In the genomic region with DNA sequence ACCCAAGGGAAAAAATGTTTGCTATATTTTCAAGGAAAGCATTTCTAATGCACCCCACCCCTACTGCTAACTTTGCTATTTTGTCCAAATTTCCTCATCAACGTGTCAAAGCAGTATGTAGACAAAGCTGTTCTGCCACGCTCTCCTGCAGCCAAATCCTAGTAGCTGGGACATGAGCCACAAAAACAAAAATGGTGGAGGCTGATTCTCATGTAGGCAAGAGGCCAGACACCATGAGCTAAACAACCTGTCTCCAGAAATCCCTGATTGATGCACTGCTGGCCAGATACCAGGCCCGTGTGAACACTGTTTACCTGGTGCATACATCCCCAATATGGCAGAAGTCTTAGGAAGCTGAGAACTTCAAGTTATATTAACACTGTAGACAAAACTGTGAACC, we compare ENCODE assay signal across 21 mouse cellular contexts.
DNase-seq lines count a peak whose midpoint lies in the region; ATAC-seq and TF ChIP-seq lines count a peak whose summit lies in the region.
"Had no signal": no experiment of that assay in that cellular context is flagged by ENCODE, and none has a peak within 500 bp of the region (broad histone marks: within the 10 kb centered on the region; RNA-seq: fewer than 3 reads in every experiment).

No protein-coding gene starts in this region.

- 69% methylated on average over 3 of the region's 3 CpGs for WGBS in hindbrain, postnatal 0 days
- 74% methylated on average over 3 of the region's 3 CpGs for WGBS in hindbrain, embryonic 16.5 days
- 43% methylated on average over 3 of the region's 3 CpGs for WGBS in forebrain, embryonic 16.5 days

- peak; percentile 3 for DNase-seq in hindbrain, postnatal 0 days (ENCODE audit: low spot score)
- peak; percentile 15 for DNase-seq in lung, postnatal 10 days
- no peak for DNase-seq in lung, postnatal 4 days
- DNase-seq in layer of hippocampus, postnatal 36 days: peak; percentile 1 to 13
- DNase-seq in embryo, embryonic 10 days (ENCODE audit: low spot score): no peak
- DNase-seq in frontal cortex, postnatal 10 days (ENCODE audit: low spot score in 2 of 2): no peak
- DNase-seq: adrenal gland, adult 2 months; cerebellum, adult 18-20 months; kidney, adult 18-20 months; lung, adult 2 months; retina, postnatal 1 day; thymus, adult 18-20 months; thymus, postnatal 4 days had no signal

- H3K9me3 ChIP-seq in hindbrain, postnatal 0 days (ENCODE audit: low read length): no peaks in the 10 kb centered on the region
- H3K9me3 ChIP-seq in hindbrain, embryonic 16.5 days (ENCODE audit: control insufficient read depth, low read length): no peaks in the 10 kb centered on the region
- no peaks in the 10 kb centered on the region for H3K9me3 ChIP-seq in forebrain, embryonic 16.5 days (ENCODE audit: control insufficient read depth, low read length)
- H3K9me3 ChIP-seq: embryonic facial prominence, embryonic 13.5 days; hindbrain, embryonic 10.5 days; limb, embryonic 12.5 days; liver, embryonic 12.5 days had no signal

- no peak overlapping the region for H3K4me3 ChIP-seq in hindbrain, postnatal 0 days (ENCODE audit: low read length)
- H3K4me3 ChIP-seq in hindbrain, embryonic 16.5 days (ENCODE audit: low read length): no peak overlapping the region
- H3K4me3 ChIP-seq in forebrain, embryonic 16.5 days (replicated peaks; ENCODE audit: low read length): no peak overlapping the region
- H3K4me3 ChIP-seq: embryonic facial prominence, embryonic 13.5 days; hindbrain, embryonic 10.5 days; limb, embryonic 12.5 days; liver, embryonic 12.5 days had no signal

- H3K4me2 ChIP-seq in hindbrain, postnatal 0 days (ENCODE audit: low read depth, low read length): no peak overlapping the region
- no peak overlapping the region for H3K4me2 ChIP-seq in hindbrain, embryonic 16.5 days (ENCODE audit: low read length)
- no peak overlapping the region for H3K4me2 ChIP-seq in forebrain, embryonic 16.5 days (ENCODE audit: low read length)
- H3K4me2 ChIP-seq: embryonic facial prominence, embryonic 13.5 days; limb, embryonic 12.5 days; liver, embryonic 12.5 days; midbrain, embryonic 11.5 days had no signal

- no peak for ATAC-seq in hindbrain, postnatal 0 days
- ATAC-seq in hindbrain, embryonic 16.5 days: no peak
- peak; percentile 93 for ATAC-seq in forebrain, embryonic 16.5 days
- ATAC-seq: liver, embryonic 12.5 days had no signal

- no peak overlapping the region for H3K27ac ChIP-seq in hindbrain, postnatal 0 days
- H3K27ac ChIP-seq in hindbrain, embryonic 16.5 days (ENCODE audit: low read depth, low read length): no peak overlapping the region
- no peak overlapping the region for H3K27ac ChIP-seq in forebrain, embryonic 16.5 days (ENCODE audit: low read length)
- H3K27ac ChIP-seq: embryonic facial prominence, embryonic 13.5 days; hindbrain, embryonic 10.5 days; kidney, postnatal 0 days; limb, embryonic 12.5 days; liver, embryonic 12.5 days had no signal

- H3K27me3 ChIP-seq in hindbrain, postnatal 0 days (ENCODE audit: insufficient read depth, low read length): no peaks in the 10 kb centered on the region
- H3K27me3 ChIP-seq in hindbrain, embryonic 16.5 days (replicated peaks; ENCODE audit: control insufficient read depth, insufficient read depth, low read length): no peaks in the 10 kb centered on the region
- no peaks in the 10 kb centered on the region for H3K27me3 ChIP-seq in forebrain, embryonic 16.5 days (replicated peaks; ENCODE audit: control insufficient read depth, insufficient read depth, low read length)
- H3K27me3 ChIP-seq: embryonic facial prominence, embryonic 13.5 days; limb, embryonic 12.5 days; liver, embryonic 12.5 days had no signal

- no peak overlapping the region for H3K9ac ChIP-seq in hindbrain, postnatal 0 days (replicated peaks; ENCODE audit: low read length)
- H3K9ac ChIP-seq in hindbrain, embryonic 16.5 days (ENCODE audit: low read depth, low read length): no peak overlapping the region
- H3K9ac ChIP-seq in forebrain, embryonic 16.5 days (replicated peaks; ENCODE audit: low read depth, low read length): no peak overlapping the region
- H3K9ac ChIP-seq: embryonic facial prominence, embryonic 13.5 days; limb, embryonic 12.5 days; liver, embryonic 12.5 days had no signal

- no peaks in the 10 kb centered on the region for H3K36me3 ChIP-seq in hindbrain, postnatal 0 days (ENCODE audit: insufficient read depth, low read length)
- H3K36me3 ChIP-seq in hindbrain, embryonic 16.5 days (ENCODE audit: control insufficient read depth, insufficient read depth, low read length): no peaks in the 10 kb centered on the region
- no peaks in the 10 kb centered on the region for H3K36me3 ChIP-seq in forebrain, embryonic 16.5 days (ENCODE audit: control insufficient read depth, insufficient read depth)
- H3K36me3 ChIP-seq: embryonic facial prominence, embryonic 13.5 days; hindbrain, embryonic 10.5 days; limb, embryonic 12.5 days; liver, embryonic 12.5 days had no signal

- no peak for TF ChIP-seq CTCF in hindbrain, postnatal 0 days (IDR thresholded peaks at IDR 0.05; ENCODE audit: low read depth)

- no peaks in the 10 kb centered on the region for H3K4me1 ChIP-seq in hindbrain, postnatal 0 days (ENCODE audit: insufficient read depth, low read length)
- H3K4me1 ChIP-seq in hindbrain, embryonic 16.5 days (ENCODE audit: control insufficient read depth, insufficient read depth, low read depth, low read length): no peaks in the 10 kb centered on the region
- 0 out of 2 replicates have a peak, but pooled peaks cover 2% of the 10 kb centered on the region for H3K4me1 ChIP-seq in forebrain, embryonic 16.5 days (replicated peaks; ENCODE audit: control insufficient read depth, insufficient read depth, low read length)
- H3K4me1 ChIP-seq: embryonic facial prominence, embryonic 13.5 days; hindbrain, embryonic 10.5 days; limb, embryonic 12.5 days; liver, embryonic 12.5 days had no signal

Comparison
In these comparisons a context has a peak if more than half of its experiments do, and no peak if none do; other contexts are left out.
1. DNase-seq: peak in hindbrain, postnatal 0 days (single experiment), lung, postnatal 10 days (single experiment) and layer of hippocampus, postnatal 36 days (2 of 2); none in lung, postnatal 4 days (0 of 2), embryo, embryonic 10 days (single experiment) and frontal cortex, postnatal 10 days (0 of 2).